Mouse (Mus musculus) midbrain, embryonic 12.5 days (tissue): Measurements from ENCODE around the gene Rbfox3. TPM values are rescaled to one million over a fixed set of nuclear protein-coding genes. Genes with fewer than 3 reads are reported as not detected.

Source experiments
- ATAC-seq: fragments of 200-750 bp; cut with Nextera tagmentation; 2 replicates; pipeline ENCODE4 v1.8.0; 2017; ENCODE audit warnings: low read depth, moderate TSS enrichment, moderate library complexity; ENCODE audit not compliant: low FRiP score
- H3K27ac ChIP-seq: fragments of 300-500 bp; sonication (generic); replicated peaks from 2 replicates; pipeline ENCODE4 v1.5.1; 2016; ENCODE audit warnings: mild to moderate bottlenecking
- H3K27me3 ChIP-seq: fragments of 300-500 bp; sonication (generic); 2 replicates; pipeline ENCODE4 v1.6.1; 2016; ENCODE audit warnings: mild to moderate bottlenecking
- H3K36me3 ChIP-seq: fragments of 300-500 bp; sonication (generic); 2 replicates; pipeline ENCODE4 v1.6.1; 2016
- H3K4me1 ChIP-seq: fragments of 300-500 bp; sonication (generic); 2 replicates; pipeline ENCODE4 v1.6.1; 2016
- H3K4me2 ChIP-seq: fragments of 300-500 bp; sonication (generic); replicated peaks from 2 replicates; pipeline ENCODE4 v1.6.1; 2016; ENCODE audit warnings: mild to moderate bottlenecking, moderate library complexity
- H3K4me3 ChIP-seq: fragments of 300-500 bp; sonication (generic); 2 replicates; pipeline ENCODE4 v1.5.1; 2016; ENCODE audit warnings: mild to moderate bottlenecking
- H3K9ac ChIP-seq: fragments of 300-500 bp; sonication (generic); replicated peaks from 2 replicates; pipeline ENCODE4 v1.6.1; 2016; ENCODE audit warnings: mild to moderate bottlenecking, moderate library complexity
- H3K9me3 ChIP-seq: fragments of 300-500 bp; sonication (generic); 2 replicates; pipeline ENCODE4 v1.6.1; 2016; ENCODE audit warnings: mild to moderate bottlenecking
- WGBS: fragments of 180-500 bp; shearing (Covaris S2); methylation state at CpG from one replicate; pipeline ENCODE4 v1.1.7; 2016; 5-methylcytosine and 5-hydroxymethylcytosine counted together
- polyA plus RNA-seq: library from polyadenylated mRNA; unstranded; fragments of >200 nt; fragmentation: Nextera tagmentation; extraction: Ambion mirVana; gene quantifications from 2 replicates; pipeline ENCODE4 v1.2.1, GENCODE M21; 2016

Gene Rbfox3
- polyA plus RNA-seq, 1 experiment from 2014 or later: 16.0 TPM

- H3K27me3 ChIP-seq: peaks cover 8% of the 10 kb centered on the region; the same call in 1 of the 2 replicates
- H3K4me3 ChIP-seq: no peak overlapping the region
- no peak overlapping the region for H3K4me2 ChIP-seq
- H3K4me1 ChIP-seq: peaks cover 30% of the 10 kb centered on the region
- H3K27ac ChIP-seq: peak overlapping the region; percentile 72
- no peaks in the 10 kb centered on the region for H3K36me3 ChIP-seq
- H3K9me3 ChIP-seq: peaks cover 7% of the 10 kb centered on the region; the same call in 1 of the 2 replicates
- WGBS: 19% methylated on average over 7 of the region's 7 CpGs
- no peak overlapping the region for H3K9ac ChIP-seq
- no peak for ATAC-seq
These were observed 36.8 kb downstream of the Rbfox3 start for GRCm38 (mm10) chr11:118874487-118875095.

- 47% methylated on average over 11 of the region's 11 CpGs for WGBS
- no peak for ATAC-seq
These were observed 37.4 kb downstream of the Rbfox3 start for GRCm38 (mm10) chr11:118874022-118874421.

GRCm38 (mm10) chr11:118871527-118871926, 39.9 kb downstream of the Rbfox3 start:
- peaks cover 5% of the 10 kb centered on the region; the same call in 1 of the 2 replicates for H3K27me3 ChIP-seq
- H3K27ac ChIP-seq: no peak overlapping the region
- H3K4me2 ChIP-seq: no peak overlapping the region
- H3K36me3 ChIP-seq: no peaks in the 10 kb centered on the region
- 84% methylated on average over 10 of the region's 10 CpGs for WGBS
- peaks cover 30% of the 10 kb centered on the region for H3K4me1 ChIP-seq
- no peak for ATAC-seq
- no peak overlapping the region for H3K4me3 ChIP-seq
- H3K9me3 ChIP-seq: no peaks in the 10 kb centered on the region
- no peak overlapping the region for H3K9ac ChIP-seq

More at GRCm38 (mm10) chr11:118874022-118874421, 37.4 kb downstream of the Rbfox3 start:
- Histone ChIP-seq H3K36me3 (no peaks in the 10 kb centered on the region), H3K27ac (peak overlapping the region; percentile 72), H3K9me3 (peaks cover 7% of the 10 kb centered on the region; the same call in 1 of the 2 replicates), H3K9ac (no peak overlapping the region), H3K4me1 (peaks cover 30% of the 10 kb centered on the region), H3K4me3 (no peak overlapping the region), H3K4me2 (no peak overlapping the region), H3K27me3 (peaks cover 8% of the 10 kb centered on the region; the same call in 1 of the 2 replicates)

GRCm38 (mm10) chr11:118863360-118863759, 48.0 kb downstream of the Rbfox3 start:
- Histone ChIP-seq H3K36me3 (no peaks in the 10 kb centered on the region), H3K27me3 (no peaks in the 10 kb centered on the region), H3K4me3 (no peak overlapping the region), H3K9me3 (no peaks in the 10 kb centered on the region), H3K4me2 (no peak overlapping the region), H3K4me1 (peaks cover 17% of the 10 kb centered on the region), H3K27ac (peak overlapping the region; percentile 35; the same call in 1 of the 2 replicates), H3K9ac (no peak overlapping the region)
- WGBS: 81% methylated on average over 3 of the region's 3 CpGs
- ATAC-seq: no peak

- 94% methylated on average over 15 of the region's 15 CpGs for WGBS
- H3K9ac ChIP-seq: no peak overlapping the region
- H3K9me3 ChIP-seq: no peaks in the 10 kb centered on the region
- no peak overlapping the region for H3K27ac ChIP-seq
- H3K36me3 ChIP-seq: no peaks in the 10 kb centered on the region
- H3K4me3 ChIP-seq: no peak overlapping the region
- no peak overlapping the region for H3K4me2 ChIP-seq
- no peaks in the 10 kb centered on the region for H3K27me3 ChIP-seq
- no peak for ATAC-seq
- H3K4me1 ChIP-seq: peaks cover 17% of the 10 kb centered on the region
These were observed 49.5 kb downstream of the Rbfox3 start for GRCm38 (mm10) chr11:118861801-118862431.

- WGBS: 97% methylated on average over 6 of the region's 6 CpGs
- Histone ChIP-seq H3K9me3 (no peaks in the 10 kb centered on the region), H3K36me3 (no peaks in the 10 kb centered on the region), H3K27ac (no peak overlapping the region), H3K4me2 (no peak overlapping the region), H3K4me3 (no peak overlapping the region), H3K4me1 (peaks cover 17% of the 10 kb centered on the region), H3K27me3 (no peaks in the 10 kb centered on the region), H3K9ac (no peak overlapping the region)
- no peak for ATAC-seq
These were observed 50.2 kb downstream of the Rbfox3 start for GRCm38 (mm10) chr11:118861246-118861645.

GRCm38 (mm10) chr11:118860812-118861211, 50.6 kb downstream of the Rbfox3 start:
- Histone ChIP-seq H3K27ac (no peak overlapping the region), H3K27me3 (no peaks in the 10 kb centered on the region), H3K4me3 (no peak overlapping the region), H3K4me1 (peaks cover 17% of the 10 kb centered on the region), H3K4me2 (no peak overlapping the region), H3K9ac (no peak overlapping the region), H3K36me3 (no peaks in the 10 kb centered on the region), H3K9me3 (no peaks in the 10 kb centered on the region)
- ATAC-seq: no peak
- 91% methylated on average over 8 of the region's 8 CpGs for WGBS

- Histone ChIP-seq H3K4me3 (no peak overlapping the region), H3K27me3 (no peaks in the 10 kb centered on the region), H3K27ac (no peak overlapping the region), H3K4me1 (peaks cover 17% of the 10 kb centered on the region), H3K4me2 (no peak overlapping the region), H3K9ac (no peak overlapping the region), H3K36me3 (no peaks in the 10 kb centered on the region), H3K9me3 (no peaks in the 10 kb centered on the region)
- no peak for ATAC-seq
- 83% methylated on average over 5 of the region's 5 CpGs for WGBS
These were observed 51.6 kb downstream of the Rbfox3 start for GRCm38 (mm10) chr11:118859839-118860238.

GRCm38 (mm10) chr11:118858305-118858704, 53.1 kb downstream of the Rbfox3 start:
- Histone ChIP-seq H3K4me2 (no peak overlapping the region), H3K27ac (no peak overlapping the region), H3K4me1 (peaks cover 13% of the 10 kb centered on the region), H3K9ac (no peak overlapping the region), H3K9me3 (no peaks in the 10 kb centered on the region), H3K4me3 (no peak overlapping the region), H3K27me3 (no peaks in the 10 kb centered on the region), H3K36me3 (no peaks in the 10 kb centered on the region)
- no peak for ATAC-seq
- WGBS: 75% methylated on average over 11 of the region's 11 CpGs

GRCm38 (mm10) chr11:118851391-118851790, 60.0 kb downstream of the Rbfox3 start:
- Histone ChIP-seq H3K4me1 (peaks cover 8% of the 10 kb centered on the region; the same call in 1 of the 2 replicates), H3K27ac (no peak overlapping the region), H3K27me3 (no peaks in the 10 kb centered on the region), H3K4me2 (no peak overlapping the region), H3K9ac (no peak overlapping the region), H3K36me3 (no peaks in the 10 kb centered on the region), H3K9me3 (no peaks in the 10 kb centered on the region), H3K4me3 (no peak overlapping the region)
- WGBS: 74% methylated on average over 6 of the region's 6 CpGs
- no peak for ATAC-seq

GRCm38 (mm10) chr11:118847986-118848385, 63.4 kb downstream of the Rbfox3 start:
- no peak overlapping the region for H3K4me3 ChIP-seq
- H3K27ac ChIP-seq: 0 out of 2 replicates have a peak overlapping the region, but pooled peaks have one; percentile 4
- ATAC-seq: no peak
- H3K27me3 ChIP-seq: no peaks in the 10 kb centered on the region
- H3K9ac ChIP-seq: no peak overlapping the region
- 86% methylated on average over 7 of the region's 7 CpGs for WGBS
- no peak overlapping the region for H3K4me2 ChIP-seq
- no peaks in the 10 kb centered on the region for H3K36me3 ChIP-seq
- no peaks in the 10 kb centered on the region for H3K9me3 ChIP-seq
- peaks cover 8% of the 10 kb centered on the region; the same call in 1 of the 2 replicates for H3K4me1 ChIP-seq

- Histone ChIP-seq H3K4me1 (peaks cover 18% of the 10 kb centered on the region; the same call in 1 of the 2 replicates), H3K27me3 (no peaks in the 10 kb centered on the region), H3K9me3 (no peaks in the 10 kb centered on the region), H3K36me3 (no peaks in the 10 kb centered on the region), H3K9ac (no peak overlapping the region), H3K4me2 (no peak overlapping the region), H3K4me3 (no peak overlapping the region), H3K27ac (no peak overlapping the region)
- no peak for ATAC-seq
- WGBS: 90% methylated on average over 5 of the region's 5 CpGs
These were observed 70.4 kb downstream of the Rbfox3 start for GRCm38 (mm10) chr11:118840992-118841391.
